Mouse (Mus musculus): ENCODE measurements at regions not wholly inside any gene's neighbourhood (a gene's known extent, or its start where the extent isn't known, plus 50 kb on each side); places are given as distances from the start of the nearest gene placed in this dataset.

DNA sequence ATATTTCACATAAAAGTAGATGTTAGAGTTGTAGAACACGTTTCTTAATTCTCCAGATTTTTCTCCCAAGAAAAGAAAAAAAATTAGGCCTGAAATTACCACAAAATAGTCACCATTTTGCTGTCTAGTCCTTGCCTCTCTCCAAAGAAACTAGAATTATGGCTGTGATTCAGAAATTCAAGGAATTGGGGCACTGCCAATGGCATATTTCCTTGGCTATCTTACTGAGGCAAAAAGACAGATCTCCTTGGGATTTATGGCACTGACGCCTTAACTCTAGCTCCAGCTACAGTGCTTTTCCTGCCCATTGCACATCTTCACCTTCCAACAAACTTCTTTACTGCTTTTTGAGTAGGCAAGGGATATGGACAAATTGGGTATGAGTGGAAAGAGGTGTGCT is 336.3 kb upstream of the Slc24a2 start:
- DNase-seq (ENCODE audit: low read depth): no peak

DNA sequence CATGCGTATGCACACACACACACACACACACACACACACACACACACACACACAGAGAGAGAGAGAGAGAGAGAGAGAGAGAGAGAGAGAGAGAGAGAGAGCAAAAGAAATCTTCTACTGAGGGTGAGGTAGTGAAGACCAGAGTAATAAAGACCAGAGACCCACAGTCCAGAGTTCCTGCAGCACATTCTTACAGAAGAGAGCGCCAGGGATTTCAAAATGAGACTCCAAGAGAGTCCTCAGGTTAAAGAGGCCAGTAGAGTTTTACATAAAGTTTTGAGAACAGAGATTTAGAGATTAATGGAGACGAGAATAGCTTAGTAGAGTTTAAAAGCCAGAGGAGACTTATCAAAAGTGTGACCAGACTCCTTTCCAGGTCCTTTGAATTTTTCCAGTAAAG is 324.6 kb upstream of the Slc24a2 start:
- no peak for DNase-seq (ENCODE audit: low read depth)

All from gonadal fat pad, adult 2 months (tissue).